Mouse (Mus musculus): ENCODE results near the gene Hras. TPM values are rescaled to one million over a fixed set of nuclear protein-coding genes. Genes with fewer than 3 reads are reported as not detected.
A peak's percentile ranks its signal among the peaks of the same experiment; 100 is the strongest.

Hras gene
- polyA plus RNA-seq, 1 experiment from 2014 or later = 166 TPM

GRCm38 (mm10) chr7:141215880-141216733 is 22.3 kb upstream of the Hras start:
- Histone ChIP-seq H3K27ac (ENCODE audit: low read depth, low read length) (no peak overlapping the region), H3K4me2 (ENCODE audit: low read depth, low read length) (peak overlapping the region; percentile 91), H3K4me3 (ENCODE audit: low read depth, low read length) (peak overlapping the region; percentile 67), H3K9me3 (ENCODE audit: control insufficient read depth, low read length) (no peaks in the 10 kb centered on the region), H3K9ac (replicated peaks; ENCODE audit: low read depth, low read length) (peak overlapping the region; percentile 56), H3K27me3 (ENCODE audit: control insufficient read depth, insufficient read depth, low read length) (no peaks in the 10 kb centered on the region), H3K36me3 (ENCODE audit: control insufficient read depth, insufficient read depth, low read length) (no peaks in the 10 kb centered on the region), H3K4me1 (ENCODE audit: control insufficient read depth, insufficient read depth, low read length) (peaks cover 17% of the 10 kb centered on the region)
- WGBS = under 1% methylated on average over 41 of the region's 42 CpGs
- ATAC-seq (ENCODE audit: low read depth) = peak; percentile 72

GRCm38 (mm10) chr7:141215101-141215879 is 21.5 kb upstream of the Hras start, which contains the start of gene Rassf7:
Rassf7 (plus strand) TSS chr7:141215860.
- under 1% methylated on average over 38 of the region's 41 CpGs for WGBS
- ATAC-seq (ENCODE audit: low read depth) = peak; percentile 95

GRCm38 (mm10) chr7:141214310-141214709 is 20.5 kb upstream of the Hras start:
- Histone ChIP-seq H3K4me1 (ENCODE audit: control insufficient read depth, insufficient read depth, low read length) (peaks cover 14% of the 10 kb centered on the region), H3K9ac (replicated peaks; ENCODE audit: low read depth, low read length) (no peak overlapping the region), H3K9me3 (ENCODE audit: control insufficient read depth, low read length) (no peaks in the 10 kb centered on the region), H3K4me2 (ENCODE audit: low read depth, low read length) (no peak overlapping the region), H3K4me3 (ENCODE audit: low read depth, low read length) (no peak overlapping the region), H3K36me3 (ENCODE audit: control insufficient read depth, insufficient read depth, low read length) (no peaks in the 10 kb centered on the region), H3K27ac (ENCODE audit: low read depth, low read length) (no peak overlapping the region), H3K27me3 (ENCODE audit: control insufficient read depth, insufficient read depth, low read length) (no peaks in the 10 kb centered on the region)
- no peak for ATAC-seq (ENCODE audit: low read depth)
- 82% methylated on average over 3 of the region's 3 CpGs for WGBS

More at GRCm38 (mm10) chr7:141215101-141215879, 21.5 kb upstream of the Hras start, which contains the start of gene Rassf7:
- peak within 1 kb of the TSS; percentile 91 for H3K4me2 ChIP-seq (ENCODE audit: low read depth, low read length)
- peaks cover 14% of the 10 kb centered on the region for H3K4me1 ChIP-seq (ENCODE audit: control insufficient read depth, insufficient read depth, low read length)
- peak within 1 kb of the TSS; percentile 65 for H3K27ac ChIP-seq (ENCODE audit: low read depth, low read length)
- no peaks in the 10 kb centered on the region for H3K27me3 ChIP-seq (ENCODE audit: control insufficient read depth, insufficient read depth, low read length)
- no peaks in the 10 kb centered on the region for H3K9me3 ChIP-seq (ENCODE audit: control insufficient read depth, low read length)
- peak within 1 kb of the TSS; percentile 67 for H3K4me3 ChIP-seq (ENCODE audit: low read depth, low read length)
- peak within 1 kb of the TSS; percentile 56 for H3K9ac ChIP-seq (replicated peaks; ENCODE audit: low read depth, low read length)
- H3K36me3 ChIP-seq (ENCODE audit: control insufficient read depth, insufficient read depth, low read length) = no peaks in the 10 kb centered on the region

- Histone ChIP-seq H3K4me2 (ENCODE audit: low read depth, low read length) (peak within 1 kb of the TSS; percentile 91), H3K27me3 (ENCODE audit: control insufficient read depth, insufficient read depth, low read length) (no peaks in the 10 kb centered on the region), H3K4me3 (ENCODE audit: low read depth, low read length) (peak within 1 kb of the TSS; percentile 67), H3K4me1 (ENCODE audit: control insufficient read depth, insufficient read depth, low read length) (peaks cover 14% of the 10 kb centered on the region), H3K9me3 (ENCODE audit: control insufficient read depth, low read length) (no peaks in the 10 kb centered on the region), H3K9ac (replicated peaks; ENCODE audit: low read depth, low read length) (peak within 1 kb of the TSS; percentile 56; the same call in 1 of the 2 replicates), H3K27ac (ENCODE audit: low read depth, low read length) (peak within 1 kb of the TSS; percentile 65), H3K36me3 (ENCODE audit: control insufficient read depth, insufficient read depth, low read length) (no peaks in the 10 kb centered on the region)
- WGBS = 97% methylated on average over 11 of the region's 11 CpGs
- no peak for ATAC-seq (ENCODE audit: low read depth)
Observed at GRCm38 (mm10) chr7:141213605-141214235, 19.9 kb upstream of the Hras start, which contains the start of gene Lmntd2. Lmntd2 (minus strand) TSS chr7:141214080.

GRCm38 (mm10) chr7:141213133-141213532 is 19.3 kb upstream of the Hras start:
- WGBS = 87% methylated on average over 3 of the region's 3 CpGs
- Histone ChIP-seq H3K27ac (ENCODE audit: low read depth, low read length) (no peak overlapping the region), H3K4me2 (ENCODE audit: low read depth, low read length) (no peak overlapping the region), H3K9me3 (ENCODE audit: control insufficient read depth, low read length) (no peaks in the 10 kb centered on the region), H3K4me1 (ENCODE audit: control insufficient read depth, insufficient read depth, low read length) (peaks cover 14% of the 10 kb centered on the region), H3K36me3 (ENCODE audit: control insufficient read depth, insufficient read depth, low read length) (no peaks in the 10 kb centered on the region), H3K27me3 (ENCODE audit: control insufficient read depth, insufficient read depth, low read length) (no peaks in the 10 kb centered on the region), H3K4me3 (ENCODE audit: low read depth, low read length) (no peak overlapping the region), H3K9ac (replicated peaks; ENCODE audit: low read depth, low read length) (no peak overlapping the region)
- ATAC-seq (ENCODE audit: low read depth) = no peak

- H3K4me2 ChIP-seq (ENCODE audit: low read depth, low read length) = no peak overlapping the region
- no peak overlapping the region for H3K27ac ChIP-seq (ENCODE audit: low read depth, low read length)
- H3K9ac ChIP-seq (replicated peaks; ENCODE audit: low read depth, low read length) = no peak overlapping the region
- H3K27me3 ChIP-seq (ENCODE audit: control insufficient read depth, insufficient read depth, low read length) = no peaks in the 10 kb centered on the region
- H3K4me1 ChIP-seq (ENCODE audit: control insufficient read depth, insufficient read depth, low read length) = peaks cover 5% of the 10 kb centered on the region; the same call in 1 of the 2 replicates
- no peaks in the 10 kb centered on the region for H3K9me3 ChIP-seq (ENCODE audit: control insufficient read depth, low read length)
- WGBS = 89% methylated on average over 14 of the region's 14 CpGs
- no peaks in the 10 kb centered on the region for H3K36me3 ChIP-seq (ENCODE audit: control insufficient read depth, insufficient read depth, low read length)
- no peak for ATAC-seq (ENCODE audit: low read depth)
- H3K4me3 ChIP-seq (ENCODE audit: low read depth, low read length) = no peak overlapping the region
Observed at GRCm38 (mm10) chr7:141210606-141211131, 16.9 kb upstream of the Hras start.

GRCm38 (mm10) chr7:141210137-141210536 is 16.3 kb upstream of the Hras start:
- Histone ChIP-seq H3K27ac (ENCODE audit: low read depth, low read length) (no peak overlapping the region), H3K27me3 (ENCODE audit: control insufficient read depth, insufficient read depth, low read length) (no peaks in the 10 kb centered on the region), H3K9me3 (ENCODE audit: control insufficient read depth, low read length) (no peaks in the 10 kb centered on the region), H3K36me3 (ENCODE audit: control insufficient read depth, insufficient read depth, low read length) (no peaks in the 10 kb centered on the region), H3K9ac (replicated peaks; ENCODE audit: low read depth, low read length) (no peak overlapping the region), H3K4me1 (ENCODE audit: control insufficient read depth, insufficient read depth, low read length) (peaks cover 4% of the 10 kb centered on the region; the same call in 1 of the 2 replicates), H3K4me2 (ENCODE audit: low read depth, low read length) (no peak overlapping the region), H3K4me3 (ENCODE audit: low read depth, low read length) (no peak overlapping the region)
- no peak for ATAC-seq (ENCODE audit: low read depth)
- WGBS = 87% methylated on average over 12 of the region's 12 CpGs

GRCm38 (mm10) chr7:141209526-141209925 is 15.7 kb upstream of the Hras start:
- H3K27me3 ChIP-seq (ENCODE audit: control insufficient read depth, insufficient read depth, low read length) = no peaks in the 10 kb centered on the region
- H3K9ac ChIP-seq (replicated peaks; ENCODE audit: low read depth, low read length) = no peak overlapping the region
- H3K36me3 ChIP-seq (ENCODE audit: control insufficient read depth, insufficient read depth, low read length) = no peaks in the 10 kb centered on the region
- WGBS = 75% methylated on average over 3 of the region's 3 CpGs
- no peak overlapping the region for H3K27ac ChIP-seq (ENCODE audit: low read depth, low read length)
- no peak overlapping the region for H3K4me2 ChIP-seq (ENCODE audit: low read depth, low read length)
- no peaks in the 10 kb centered on the region for H3K9me3 ChIP-seq (ENCODE audit: control insufficient read depth, low read length)
- ATAC-seq (ENCODE audit: low read depth) = no peak
- no peak overlapping the region for H3K4me3 ChIP-seq (ENCODE audit: low read depth, low read length)
- no peaks in the 10 kb centered on the region for H3K4me1 ChIP-seq (ENCODE audit: control insufficient read depth, insufficient read depth, low read length)

All from neural tube, embryonic 14.5 days (tissue).